Mouse (Mus musculus) MEL-GATA-1-ER (cell line): Measurements from ENCODE around the gene Gm597.

Source experiments
- DNase-seq: peaks from one replicate; pipeline ENCODE4 v3.0.0-alpha.2; 2012; ENCODE audit warnings: low read depth; ENCODE audit errors: extremely low read depth

The Gm597 gene

GRCm38 (mm10) chr1:28780152-28780551 is at the start of gene Gm597:
Gene Gm597 (minus strand): TSS chr1:28780252.
- DNase-seq, result no peak

- DNase-seq, result no peak
Observed at GRCm38 (mm10) chr1:28807689-28808088, 27.6 kb upstream of the Gm597 start.

- DNase-seq, result no peak
Observed at GRCm38 (mm10) chr1:28806618-28807017, 26.6 kb upstream of the Gm597 start.

GRCm38 (mm10) chr1:28800881-28801280 is 20.8 kb upstream of the Gm597 start:
- no peak for DNase-seq
